Mouse (Mus musculus) bone marrow, adult 2 months (tissue): ENCODE data around the gene B3gnt8.

Experiments
- CTCF ChIP-seq: fragments of 200-500 bp; IDR thresholded peaks from 2 replicates; pipeline ENCODE4 v1.5.1; 2011; ENCODE audit warnings: low read length, control low read depth; ENCODE audit not compliant: control insufficient read depth, insufficient read depth
- POLR2A ChIP-seq: fragments of 200-500 bp; IDR thresholded peaks from 2 replicates; pipeline ENCODE4 v1.6.1; 2011; ENCODE audit warnings: low read depth, mild to moderate bottlenecking, control low read depth, low read length, borderline replicate concordance; ENCODE audit not compliant: control insufficient read depth

- TF ChIP-seq POLR2A (no peak), CTCF (no peak)
These were observed 49.8 kb downstream of the B3gnt8 start for GRCm38 (mm10) chr7:25676085-25676781.
